27 mouse cellular contexts compared by ENCODE assay signal in genomic region chr6:115804432-115805192, GRCm38 (mm10). TPM values are rescaled to one million over a fixed set of nuclear protein-coding genes. Genes with fewer than 3 reads are reported as not detected.
DNase-seq lines count a peak whose midpoint lies in the region; ATAC-seq and TF ChIP-seq lines count a peak whose summit lies in the region.
"Had no signal": no experiment of that assay in that cellular context is flagged by ENCODE, and none has a peak within 500 bp of the region (broad histone marks: within the 10 kb centered on the region; RNA-seq: fewer than 3 reads in every experiment).

No protein-coding gene starts in this region.

- no peaks in the 10 kb centered on the region for H3K27me3 ChIP-seq in embryonic facial prominence, embryonic 11.5 days (ENCODE audit: control insufficient read depth, insufficient read depth, low read length)
- no peaks in the 10 kb centered on the region for H3K27me3 ChIP-seq in embryonic facial prominence, embryonic 10.5 days (replicated peaks; ENCODE audit: low read depth, poor library complexity, severe bottlenecking)
- no peaks in the 10 kb centered on the region for H3K27me3 ChIP-seq in forebrain, embryonic 12.5 days
- H3K27me3 ChIP-seq: embryonic facial prominence, embryonic 13.5 days; heart, embryonic 15.5 days; liver, embryonic 12.5 days; stomach, embryonic 15.5 days had no signal

- in situ Hi-C loops in ES-E14 (cut with MboI; ENCODE audit: low sequenced_read_pairs in 2 of 2, unreplicated experiment in 2 of 2) = no loop called here

- no peak overlapping the region for H3K4me3 ChIP-seq in embryonic facial prominence, embryonic 11.5 days (ENCODE audit: low read depth, low read length)
- H3K4me3 ChIP-seq in embryonic facial prominence, embryonic 10.5 days = no peak overlapping the region
- H3K4me3 ChIP-seq in ES-E14 (ENCODE audit: insufficient read depth in 1 of 2, low read depth in 1 of 2, low read length in 2 of 2, poor library complexity in 1 of 2, severe bottlenecking in 1 of 2) = no peak overlapping the region
- H3K4me3 ChIP-seq in forebrain, embryonic 12.5 days (replicated peaks) = no peak overlapping the region
- H3K4me3 ChIP-seq: embryonic facial prominence, embryonic 13.5 days; heart, embryonic 10.5 days; heart, embryonic 15.5 days; liver, embryonic 12.5 days; stomach, embryonic 15.5 days had no signal

- no peak overlapping the region for H3K9ac ChIP-seq in embryonic facial prominence, embryonic 11.5 days (replicated peaks; ENCODE audit: low read length)
- no peak overlapping the region for H3K9ac ChIP-seq in ES-E14 (ENCODE audit: insufficient read depth, low read depth, low read length, poor library complexity, severe bottlenecking)
- H3K9ac ChIP-seq in forebrain, embryonic 12.5 days = no peak overlapping the region
- H3K9ac ChIP-seq: embryonic facial prominence, embryonic 13.5 days; heart, embryonic 15.5 days; hindbrain, embryonic 14.5 days; liver, embryonic 12.5 days; liver, postnatal 0 days; stomach, embryonic 15.5 days had no signal

- no peaks in the 10 kb centered on the region for H3K9me3 ChIP-seq in embryonic facial prominence, embryonic 11.5 days (replicated peaks; ENCODE audit: control insufficient read depth, low read length)
- H3K9me3 ChIP-seq in embryonic facial prominence, embryonic 10.5 days = no peaks in the 10 kb centered on the region
- no peaks in the 10 kb centered on the region for H3K9me3 ChIP-seq in ES-E14 (ENCODE audit: control insufficient read depth, insufficient read depth, low read depth, low read length)
- H3K9me3 ChIP-seq in forebrain, embryonic 12.5 days = no peaks in the 10 kb centered on the region
- H3K9me3 ChIP-seq: embryonic facial prominence, embryonic 13.5 days; forebrain, embryonic 10.5 days; heart, embryonic 10.5 days; heart, embryonic 15.5 days; liver, embryonic 12.5 days; stomach, embryonic 15.5 days had no signal

- no peaks in the 10 kb centered on the region; the same call in 1 of the 2 replicates for H3K4me1 ChIP-seq in embryonic facial prominence, embryonic 11.5 days (ENCODE audit: control insufficient read depth, insufficient read depth, low read length)
- peaks cover 20% of the 10 kb centered on the region for H3K4me1 ChIP-seq in embryonic facial prominence, embryonic 10.5 days
- peaks cover 0 to 4% of the 10 kb centered on the region in 2 experiments; a peak in 2 of 4 replicates for H3K4me1 ChIP-seq in ES-E14 (ENCODE audit: control insufficient read depth in 2 of 2, insufficient read depth in 2 of 2, low read length in 2 of 2, poor library complexity in 1 of 2)
- H3K4me1 ChIP-seq in forebrain, embryonic 12.5 days = peaks cover 23% of the 10 kb centered on the region

- no peak overlapping the region for H3K4me2 ChIP-seq in embryonic facial prominence, embryonic 11.5 days (ENCODE audit: low read depth, low read length)
- H3K4me2 ChIP-seq in forebrain, embryonic 12.5 days = no peak overlapping the region
- H3K4me2 ChIP-seq: heart, embryonic 15.5 days; hindbrain, embryonic 14.5 days; stomach, embryonic 15.5 days had no signal

- 68% methylated on average over 10 of the region's 10 CpGs for WGBS in embryonic facial prominence, embryonic 11.5 days
- 68% methylated on average over 10 of the region's 10 CpGs for WGBS in embryonic facial prominence, embryonic 10.5 days
- WGBS in forebrain, embryonic 12.5 days = 72% methylated on average over 10 of the region's 10 CpGs

- H3K27ac ChIP-seq in embryonic facial prominence, embryonic 11.5 days (replicated peaks; ENCODE audit: low read depth, low read length) = no peak overlapping the region
- H3K27ac ChIP-seq in embryonic facial prominence, embryonic 10.5 days (replicated peaks) = no peak overlapping the region
- no peak overlapping the region for H3K27ac ChIP-seq in ES-E14 (ENCODE audit: insufficient read depth, low read depth, low read length, poor library complexity, severe bottlenecking)
- no peak overlapping the region for H3K27ac ChIP-seq in forebrain, embryonic 12.5 days
- H3K27ac ChIP-seq: forebrain, embryonic 10.5 days; heart, embryonic 10.5 days; heart, embryonic 15.5 days; hindbrain, embryonic 14.5 days; macrophage; stomach, embryonic 15.5 days had no signal

- peak; percentile 25 for DNase-seq in embryonic facial prominence, embryonic 11.5 days (ENCODE audit: low spot score)
- no peak for DNase-seq in embryonic facial prominence, embryonic 10.5 days (ENCODE audit: low spot score)
- DNase-seq in 416B (ENCODE audit: low read depth) (peak; percentile 28), ES-E14 (ENCODE audit: low read depth, low spot score) (no peak)
- peak; percentile 22 for DNase-seq in embryo, embryonic 10.5 days (ENCODE audit: low spot score)
- DNase-seq in frontal cortex, adult 2 months (ENCODE audit: extremely low spot score in 1 of 2, low spot score in 1 of 2) = no peak
- DNase-seq: adrenal gland, postnatal 14 days; cerebellum, adult 11 months; cerebellum, adult 9-11 months; gastrocnemius, postnatal 14 days; kidney, adult 18-20 months; kidney, postnatal 36 days; left cerebral cortex, postnatal 4 days; liver, postnatal 0 days; midbrain, embryonic 14.5 days; right cerebral cortex, postnatal 25 days had no signal

- H3K36me3 ChIP-seq in embryonic facial prominence, embryonic 11.5 days (replicated peaks; ENCODE audit: control insufficient read depth, insufficient read depth, low read depth, low read length) = peaks cover 29% of the 10 kb centered on the region
- peaks cover 83% of the 10 kb centered on the region for H3K36me3 ChIP-seq in embryonic facial prominence, embryonic 10.5 days (replicated peaks)
- peaks cover 51% of the 10 kb centered on the region for H3K36me3 ChIP-seq in ES-E14 (ENCODE audit: control insufficient read depth, insufficient read depth, low read length, poor library complexity, severe bottlenecking)
- peaks cover 75% of the 10 kb centered on the region for H3K36me3 ChIP-seq in forebrain, embryonic 12.5 days (replicated peaks)

- ATAC-seq in embryonic facial prominence, embryonic 11.5 days (replicated peaks; ENCODE audit: insufficient number of reproducible peaks, low FRiP score, low TSS enrichment, low read depth) = no peak
- ATAC-seq in CD4-positive, CD25-positive, alpha-beta regulatory T cell, adult 4 months = no peak
- ATAC-seq in forebrain, embryonic 12.5 days (ENCODE audit: low FRiP score) = no peak
- ATAC-seq: forebrain, embryonic 16.5 days had no signal

TF ChIP-seq in ES-E14, 5 proteins besides CTCF, POLR2A, EP300 and RAD21:
- TF ChIP-seq ZNF384 (IDR thresholded peaks at IDR 0.05; ENCODE audit: low read depth, low read length) (no peak), CHD2 (IDR thresholded peaks at IDR 0.05; ENCODE audit: low read depth, low read length) (peak; percentile 36), MAFK (IDR thresholded peaks at IDR 0.05; ENCODE audit: insufficient read depth, low read depth, low read length) (no peak)

RNA-seq across cellular contexts. Expression of gene Rpl32, which starts 3.9 kb away (rescaled TPM):
- polyA plus RNA-seq in embryonic facial prominence, embryonic 11.5 days (2014; fragmentation: Nextera tagmentation; extraction: Ambion mirVana) = 2,072 and 2,207 TPM in 2 replicates
- 1,826 and 1,867 TPM in 2 replicates for polyA plus RNA-seq in embryonic facial prominence, embryonic 10.5 days (2016; fragmentation: Nextera tagmentation; extraction: Ambion mirVana)
- 2,783 and 3,173 TPM in 2 replicates for total RNA-seq in ES-E14 (2012; rRNA removed)
- 1,000 to 10,000 TPM; 6,591 to 8,533 TPM for polyA plus RNA-seq in CD4-positive, CD25-positive, alpha-beta regulatory T cell, adult 4 months (2017; shearing (Covaris generic))
- 936 and 1,149 TPM in 2 replicates for polyA plus RNA-seq in frontal cortex, adult 2 months (2012; rRNA removed)
- 1,718 and 1,828 TPM in 2 replicates for polyA plus RNA-seq in forebrain, embryonic 12.5 days (2016; fragmentation: Nextera tagmentation; extraction: Ambion mirVana)

RNA-seq across cellular contexts. Expression of gene Cand2, which starts 30.3 kb away (rescaled TPM):
- polyA plus RNA-seq in embryonic facial prominence, embryonic 11.5 days (2014; fragmentation: Nextera tagmentation; extraction: Ambion mirVana) = 36.2 and 39.1 TPM in 2 replicates
- 68.9 and 71.8 TPM in 2 replicates for polyA plus RNA-seq in embryonic facial prominence, embryonic 10.5 days (2016; fragmentation: Nextera tagmentation; extraction: Ambion mirVana)
- total RNA-seq in ES-E14 (2012; rRNA removed) = 10.7 and 10.8 TPM in 2 replicates
- polyA plus RNA-seq in CD4-positive, CD25-positive, alpha-beta regulatory T cell, adult 4 months (2017; shearing (Covaris generic)) = 1 to 10 TPM; 3.7 to 4.5 TPM
- polyA plus RNA-seq in frontal cortex, adult 2 months (2012; rRNA removed) = 5.1 and 5.7 TPM in 2 replicates
- polyA plus RNA-seq in forebrain, embryonic 12.5 days (2016; fragmentation: Nextera tagmentation; extraction: Ambion mirVana) = 40.8 and 43.1 TPM in 2 replicates

RNA-seq across cellular contexts. Expression of gene Efcab12, which starts 33.6 kb away (rescaled TPM):
- polyA plus RNA-seq in embryonic facial prominence, embryonic 11.5 days (2014; fragmentation: Nextera tagmentation; extraction: Ambion mirVana) = 0.39 and 1.5 TPM in 2 replicates
- 1.1 and 1.2 TPM in 2 replicates for polyA plus RNA-seq in embryonic facial prominence, embryonic 10.5 days (2016; fragmentation: Nextera tagmentation; extraction: Ambion mirVana)
- 1.3 and 1.4 TPM in 2 replicates for total RNA-seq in ES-E14 (2012; rRNA removed)
- under 1 TPM in 1 of 2 experiments, not detected in 1; 0.20 TPM for polyA plus RNA-seq in CD4-positive, CD25-positive, alpha-beta regulatory T cell, adult 4 months (2017; shearing (Covaris generic))
- polyA plus RNA-seq in frontal cortex, adult 2 months (2012; rRNA removed) = 5.4 and 5.5 TPM in 2 replicates
- 1.7 and 2.3 TPM in 2 replicates for polyA plus RNA-seq in forebrain, embryonic 12.5 days (2016; fragmentation: Nextera tagmentation; extraction: Ambion mirVana)
- polyA plus RNA-seq: liver, postnatal 0 days had no signal

RNA-seq across cellular contexts. Expression of gene Tmem40, which starts 42.4 kb away (rescaled TPM):
- 2.0 and 3.3 TPM in 2 replicates for polyA plus RNA-seq in embryonic facial prominence, embryonic 11.5 days (2014; fragmentation: Nextera tagmentation; extraction: Ambion mirVana)
- polyA plus RNA-seq in embryonic facial prominence, embryonic 10.5 days (2016; fragmentation: Nextera tagmentation; extraction: Ambion mirVana) = 1.1 and 1.6 TPM in 2 replicates
- total RNA-seq in ES-E14 (2012; rRNA removed) = 18.4 and 21.9 TPM in 2 replicates
- not detected for polyA plus RNA-seq in CD4-positive, CD25-positive, alpha-beta regulatory T cell, adult 4 months (2017; shearing (Covaris generic))
- polyA plus RNA-seq in frontal cortex, adult 2 months (2012; rRNA removed) = 15.3 and 24.4 TPM in 2 replicates
- polyA plus RNA-seq in forebrain, embryonic 12.5 days (2016; fragmentation: Nextera tagmentation; extraction: Ambion mirVana) = 0.87 and 1.1 TPM in 2 replicates

RNA-seq across cellular contexts. Expression of gene Mbd4, which starts 48.6 kb away (rescaled TPM):
- polyA plus RNA-seq in embryonic facial prominence, embryonic 11.5 days (2014; fragmentation: Nextera tagmentation; extraction: Ambion mirVana) = 22.5 and 24.8 TPM in 2 replicates
- polyA plus RNA-seq in embryonic facial prominence, embryonic 10.5 days (2016; fragmentation: Nextera tagmentation; extraction: Ambion mirVana) = 33.2 and 34.2 TPM in 2 replicates
- total RNA-seq in ES-E14 (2012; rRNA removed) = 15.1 and 18.8 TPM in 2 replicates
- 10 to 100 TPM in 1 of 2 experiments, 1 to 10 TPM in 1; 9.8 to 14.9 TPM for polyA plus RNA-seq in CD4-positive, CD25-positive, alpha-beta regulatory T cell, adult 4 months (2017; shearing (Covaris generic))
- 9.2 and 9.6 TPM in 2 replicates for polyA plus RNA-seq in frontal cortex, adult 2 months (2012; rRNA removed)
- 28.7 TPM in 2 replicates for polyA plus RNA-seq in forebrain, embryonic 12.5 days (2016; fragmentation: Nextera tagmentation; extraction: Ambion mirVana)

Comparison
In these comparisons a context has a peak if more than half of its experiments do, and no peak if none do; other contexts are left out.
1. DNase-seq: peak in embryonic facial prominence, embryonic 11.5 days (single experiment), 416B (single experiment) and embryo, embryonic 10.5 days (single experiment); none in embryonic facial prominence, embryonic 10.5 days (single experiment), ES-E14 (single experiment) and frontal cortex, adult 2 months (0 of 2).